Mouse (Mus musculus) ES-E14 (cell line): ENCODE measurements around the gene Actr5. TPM values are rescaled to one million over a fixed set of nuclear protein-coding genes. Genes with fewer than 3 reads are reported as not detected.

ENCODE experiments used
- DNase-seq: peaks from one replicate; pipeline ENCODE4 v3.0.0-alpha.2; 2013; ENCODE audit warnings: low read depth, low spot score
- H3K27ac ChIP-seq: 2 replicates; pipeline ENCODE4 v1.5.1; 2012; ENCODE audit warnings: low read depth, mild to moderate bottlenecking, low read length, moderate library complexity, mixed read lengths; ENCODE audit not compliant: poor library complexity, insufficient read depth, severe bottlenecking
- H3K36me3 ChIP-seq: 2 replicates; pipeline ENCODE4 v1.6.1; 2012; ENCODE audit warnings: mild to moderate bottlenecking, low read length, moderate library complexity, mixed read lengths; ENCODE audit not compliant: control insufficient read depth, poor library complexity, insufficient read depth, severe bottlenecking
- H3K4me1 ChIP-seq, 2 experiments: fragments of 150-350 bp in 1 of 2; sonication (generic) in 1 of 2; 2 replicates each; pipeline ENCODE4 v1.6.1; 2012; ENCODE audit warnings: low read length in 2 of 2, mild to moderate bottlenecking in 1 of 2, mixed read lengths in 1 of 2; ENCODE audit not compliant: control insufficient read depth in 2 of 2, insufficient read depth in 2 of 2, poor library complexity in 1 of 2
- H3K4me3 ChIP-seq, 2 experiments: fragments of 150-350 bp in 1 of 2; sonication (generic) in 1 of 2; 2 replicates each; pipeline ENCODE4 v1.5.1; 2012; ENCODE audit warnings: low read length in 2 of 2, low read depth in 1 of 2, mild to moderate bottlenecking in 1 of 2, mixed read lengths in 1 of 2; ENCODE audit not compliant: insufficient read depth in 1 of 2, poor library complexity in 1 of 2, severe bottlenecking in 1 of 2
- H3K9ac ChIP-seq: 2 replicates; pipeline ENCODE4 v1.6.1; 2012; ENCODE audit warnings: low read depth, mild to moderate bottlenecking, low read length, mixed read lengths; ENCODE audit not compliant: poor library complexity, insufficient read depth, severe bottlenecking
- H3K9me3 ChIP-seq: fragments of 150-350 bp; sonication (generic); 2 replicates; pipeline ENCODE4 v1.6.1; 2012; ENCODE audit warnings: low read depth, mild to moderate bottlenecking, low read length; ENCODE audit not compliant: control insufficient read depth, insufficient read depth
- CHD2 ChIP-seq: IDR thresholded peaks from 2 replicates; pipeline ENCODE4 v1.6.1; 2014; ENCODE audit warnings: mild to moderate bottlenecking, low read depth, low read length, inconsistent platforms
- HCFC1 ChIP-seq: IDR thresholded peaks from 2 replicates; pipeline ENCODE4 v1.6.1; 2012; ENCODE audit warnings: low read length, inconsistent platforms, borderline replicate concordance; ENCODE audit not compliant: insufficient read depth
- MAFK ChIP-seq: IDR thresholded peaks from 2 replicates; pipeline ENCODE4 v1.6.1; 2014; ENCODE audit warnings: mild to moderate bottlenecking, low read depth, low read length, inconsistent platforms; ENCODE audit not compliant: insufficient read depth
- ZC3H11A ChIP-seq: IDR thresholded peaks from 2 replicates; pipeline ENCODE4 v1.6.1; 2012; ENCODE audit warnings: low read depth, mild to moderate bottlenecking, inconsistent platforms, low read length, borderline replicate concordance
- ZNF384 ChIP-seq: IDR thresholded peaks from 2 replicates; pipeline ENCODE4 v1.6.1; 2012; ENCODE audit warnings: low read depth, low read length, inconsistent platforms
- in situ Hi-C, 2 experiments: fragments of 600-800 bp; cut with MboI; formaldehyde crosslinking; loops; one replicate each; pipeline ENCODE4 v1.15.1; 2025; ENCODE audit warnings: low sequenced_read_pairs in 2 of 2, inconsistent platforms in 1 of 2; ENCODE audit not compliant: unreplicated experiment in 2 of 2
- total RNA-seq: library from RNA; depleted of rRNA; stranded (reverse); fragments of 300-350 nt; gene quantifications from 2 replicates; pipeline ENCODE4 v1.2.3, GENCODE M21; 2012

The Actr5 gene
- total RNA-seq, 1 experiment, result 11.5 TPM

DNA sequence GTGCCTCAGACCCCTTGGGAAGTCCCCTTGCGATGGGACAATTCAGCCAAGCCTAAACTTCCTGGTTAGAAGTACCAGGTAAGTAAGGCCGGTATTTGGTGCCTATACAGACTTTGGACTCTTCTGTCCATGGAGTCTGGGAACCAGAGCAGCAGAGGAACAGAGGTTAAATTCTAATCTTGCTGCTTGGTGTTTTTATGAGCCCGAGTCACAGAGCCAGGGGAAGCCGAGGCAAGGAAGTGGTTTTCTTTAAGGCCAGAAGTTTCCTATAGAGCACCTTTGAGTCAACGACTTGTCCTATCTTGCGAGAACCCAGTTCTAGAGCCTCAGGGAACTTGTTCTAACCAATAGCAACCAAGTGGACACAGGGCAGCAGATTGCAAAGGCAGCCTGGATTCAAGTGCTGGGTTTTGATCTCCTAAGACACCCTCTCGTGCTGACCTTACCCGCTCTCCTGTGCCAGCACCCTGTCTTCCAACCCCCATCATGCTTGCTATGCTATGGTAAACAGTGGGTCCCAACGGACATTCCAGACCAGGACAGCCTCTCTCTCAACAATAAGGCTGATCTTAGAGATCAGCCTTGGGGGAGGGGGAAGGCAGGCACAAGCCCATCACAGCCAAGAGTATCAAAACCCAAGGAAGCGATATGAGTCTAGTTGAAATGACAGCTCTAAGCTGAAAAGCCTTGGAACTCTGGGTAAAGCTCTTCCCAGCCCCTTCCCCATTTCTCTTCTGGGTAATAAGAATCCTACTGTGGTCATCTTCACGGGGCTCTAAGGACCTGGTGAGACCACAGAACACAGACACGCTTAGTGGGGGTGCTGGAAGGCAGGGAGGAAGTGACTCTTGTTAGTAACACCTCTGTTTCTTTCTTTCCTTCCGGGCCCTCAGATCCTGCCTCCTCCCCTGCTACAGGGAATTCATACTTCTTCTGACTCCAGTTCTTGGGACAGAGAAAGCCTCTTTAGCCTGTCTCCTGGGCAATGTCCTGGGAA lies 44.8 kb downstream of the Actr5 start:
- in situ Hi-C loops, result no loop called here
- no peaks in the 10 kb centered on the region for H3K36me3 ChIP-seq
- H3K9me3 ChIP-seq, result no peaks in the 10 kb centered on the region
- no peak overlapping the region for H3K4me3 ChIP-seq
- peaks cover 6 to 12% of the 10 kb centered on the region in 2 experiments; a peak in 3 of 4 replicates for H3K4me1 ChIP-seq
- no peak overlapping the region for H3K9ac ChIP-seq
- no peak for TF ChIP-seq CHD2
- TF ChIP-seq HCFC1, result no peak
- no peak for DNase-seq
- H3K27ac ChIP-seq, result no peak overlapping the region

DNA sequence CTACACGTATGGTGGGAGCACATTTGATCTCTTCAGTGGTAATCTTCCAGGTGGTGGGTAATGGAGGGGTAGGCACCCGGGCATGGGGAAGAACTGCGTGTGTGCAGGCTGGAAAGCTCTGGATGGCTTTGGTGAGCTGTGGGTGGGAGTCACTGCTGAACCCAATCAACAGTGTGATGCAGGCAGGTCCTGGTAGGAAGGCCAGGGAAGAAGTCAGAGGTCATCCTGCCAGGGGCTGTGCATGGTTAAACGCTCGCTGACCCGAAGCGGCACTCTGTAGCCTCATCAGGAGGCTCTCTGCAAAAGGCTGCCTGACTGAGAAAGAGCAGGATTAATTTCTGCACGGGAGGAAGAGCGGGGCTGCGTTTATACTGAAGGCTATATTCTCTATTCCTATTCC lies 45.9 kb downstream of the Actr5 start:
- no peak for DNase-seq
- TF ChIP-seq HCFC1 (no peak), ZC3H11A (no peak), ZNF384 (no peak), MAFK (no peak), CHD2 (no peak)
- Histone ChIP-seq H3K36me3 (no peaks in the 10 kb centered on the region), H3K27ac (no peak overlapping the region), H3K9ac (no peak overlapping the region), H3K4me1 (peaks cover 8 to 18% of the 10 kb centered on the region in 2 experiments; a peak in 3 of 4 replicates), H3K9me3 (no peaks in the 10 kb centered on the region), H3K4me3 (no peak overlapping the region)
- in situ Hi-C loops, result no loop called here

DNA sequence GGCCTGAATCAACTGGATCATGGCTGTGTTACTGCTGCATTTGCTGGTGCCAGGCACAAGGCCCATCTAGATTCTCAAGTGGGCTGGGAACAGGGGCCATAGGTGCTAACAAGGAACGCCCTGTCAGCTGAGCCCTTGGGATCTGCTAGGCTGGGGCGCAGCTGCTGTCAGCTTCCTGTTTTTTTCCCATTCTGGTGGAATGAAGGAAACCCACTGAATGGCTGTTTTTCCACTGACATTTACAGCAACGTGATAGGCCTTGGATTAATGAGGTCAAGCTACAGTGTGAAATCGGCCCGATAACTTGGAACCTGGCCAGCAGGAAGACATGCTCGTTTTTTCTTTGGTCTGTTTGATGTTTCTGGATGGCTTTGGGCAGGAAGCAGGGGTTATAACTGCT lies 48.1 kb downstream of the Actr5 start:
- H3K9ac ChIP-seq, result no peak overlapping the region
- H3K27ac ChIP-seq, result no peak overlapping the region
- no peaks in the 10 kb centered on the region for H3K36me3 ChIP-seq
- H3K4me1 ChIP-seq, result peaks cover 4 to 18% of the 10 kb centered on the region in 2 experiments; a peak in 2 of 4 replicates
- in situ Hi-C loops, result no loop called here
- DNase-seq, result no peak
- H3K4me3 ChIP-seq, result no peak overlapping the region
- TF ChIP-seq CHD2, result no peak
- TF ChIP-seq ZC3H11A, result no peak
- TF ChIP-seq ZNF384, result no peak
- no peak for TF ChIP-seq MAFK
- TF ChIP-seq HCFC1, result no peak
- H3K9me3 ChIP-seq, result no peaks in the 10 kb centered on the region

DNA sequence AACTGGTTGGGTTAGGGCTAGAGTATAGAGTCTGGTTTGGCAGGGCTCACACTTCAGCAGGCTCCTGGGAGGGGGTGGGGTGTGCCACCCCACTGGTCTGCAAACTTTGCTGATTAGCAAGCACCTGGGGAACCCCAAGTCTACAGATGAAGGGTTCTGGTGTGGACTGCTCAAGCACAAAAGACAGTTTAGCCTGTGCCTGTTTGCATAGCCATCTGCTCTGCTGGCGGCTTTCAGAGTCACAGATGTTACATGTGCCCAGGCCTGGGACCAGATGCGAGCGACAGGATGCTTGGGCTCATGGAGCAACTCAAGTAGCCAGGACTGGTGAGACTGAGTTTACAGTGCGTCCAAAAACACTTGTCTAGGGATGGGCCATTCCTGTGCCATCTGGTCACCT lies 48.8 kb downstream of the Actr5 start:
- Histone ChIP-seq H3K4me3 (no peak overlapping the region), H3K9ac (no peak overlapping the region), H3K36me3 (no peaks in the 10 kb centered on the region), H3K27ac (no peak overlapping the region), H3K9me3 (no peaks in the 10 kb centered on the region), H3K4me1 (peaks cover 4 to 18% of the 10 kb centered on the region in 2 experiments; a peak in 2 of 4 replicates)
- no peak for TF ChIP-seq MAFK
- TF ChIP-seq ZNF384, result no peak
- in situ Hi-C loops, result no loop called here
- no peak for DNase-seq
